Mouse (Mus musculus) layer of hippocampus, adult 2 months (tissue): ENCODE results near the gene Lzts2. TPM values are rescaled to one million over a fixed set of nuclear protein-coding genes. Genes with fewer than 3 reads are reported as not detected.
A peak's percentile ranks its signal among the peaks of the same experiment; 100 is the strongest.

Source experiments
- DNase-seq, 2 experiments: peaks; one replicate each; pipeline ENCODE4 v3.0.0; 2022; ENCODE audit warnings: low spot score in 2 of 2
- H3K27ac ChIP-seq: fragments of 200-600 bp; 2 replicates; pipeline ENCODE4 v1.8.1; 2022
- H3K4me3 ChIP-seq: fragments of 200-600 bp; 2 replicates; pipeline ENCODE4 v1.8.1; 2022; ENCODE audit warnings: mild to moderate bottlenecking
- CTCF ChIP-seq: fragments of 200-600 bp; conservative IDR thresholded peaks from 2 replicates; pipeline ENCODE4 v1.8.1; 2022; ENCODE audit warnings: antibody characterized with exemption, mild to moderate bottlenecking, moderate library complexity
- total RNA-seq, 2 experiments: library from RNA; stranded (reverse); gene quantifications; 2 replicates each; pipeline ENCODE4 v1.2.3; 2021

Gene Lzts2
- total RNA-seq, 2 experiments from 2014 or later: 28.5 to 30.1 TPM

GRCm38 (mm10) chr19:45054892-45055690 lies 40.9 kb downstream of the Lzts2 start:
- DNase-seq: peak in 1 of 2 experiments; percentile 69
- H3K4me3 ChIP-seq: no peak overlapping the region
- no peak for TF ChIP-seq CTCF
- peak overlapping the region; percentile 80 for H3K27ac ChIP-seq

DNA sequence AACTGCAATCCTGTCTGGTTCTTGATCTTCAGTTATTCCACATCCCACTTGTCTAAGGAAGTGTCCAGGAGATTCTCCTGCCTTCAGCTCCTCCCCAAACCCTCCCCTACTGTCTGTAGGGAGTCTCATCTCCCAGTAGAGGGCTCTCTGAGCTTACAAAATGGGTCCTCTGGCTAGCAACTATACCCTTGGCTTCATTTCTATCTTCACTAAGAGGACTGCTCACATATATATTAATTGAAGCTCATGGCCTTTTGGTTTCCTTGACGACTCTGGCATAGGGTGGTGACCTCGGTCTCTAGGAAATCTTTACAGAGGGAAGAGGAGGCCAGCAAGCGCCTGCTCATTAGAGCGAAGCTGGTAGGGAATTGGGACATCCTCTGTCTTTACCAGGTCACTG lies 42.1 kb downstream of the Lzts2 start:
- H3K27ac ChIP-seq: peak overlapping the region; percentile 64
- peak; percentile 85 for TF ChIP-seq CTCF
- peak in 1 of 2 experiments; percentile 47 for DNase-seq

GRCm38 (mm10) chr19:45056908-45057698 lies 42.9 kb downstream of the Lzts2 start:
- Histone ChIP-seq H3K4me3 (no peak overlapping the region; the same call in 1 of the 2 replicates), H3K27ac (peak overlapping the region; percentile 92)
- TF ChIP-seq CTCF: no peak
- DNase-seq: no peak

More for the DNA sequence above, 42.1 kb downstream of the Lzts2 start:
- H3K4me3 ChIP-seq: no peak overlapping the region

GRCm38 (mm10) chr19:45057724-45058112 lies 43.5 kb downstream of the Lzts2 start:
- no peak for DNase-seq
- peak overlapping the region; percentile 54 for H3K4me3 ChIP-seq
- no peak for TF ChIP-seq CTCF

GRCm38 (mm10) chr19:45058113-45058839 lies 44.1 kb downstream of the Lzts2 start:
- TF ChIP-seq CTCF: no peak
- H3K27ac ChIP-seq: peak overlapping the region; percentile 92
- H3K4me3 ChIP-seq: peak overlapping the region; percentile 54
- DNase-seq: peak; percentile 91 to 94

More at GRCm38 (mm10) chr19:45057724-45058112, 43.5 kb downstream of the Lzts2 start:
- peak overlapping the region; percentile 92 for H3K27ac ChIP-seq

DNA sequence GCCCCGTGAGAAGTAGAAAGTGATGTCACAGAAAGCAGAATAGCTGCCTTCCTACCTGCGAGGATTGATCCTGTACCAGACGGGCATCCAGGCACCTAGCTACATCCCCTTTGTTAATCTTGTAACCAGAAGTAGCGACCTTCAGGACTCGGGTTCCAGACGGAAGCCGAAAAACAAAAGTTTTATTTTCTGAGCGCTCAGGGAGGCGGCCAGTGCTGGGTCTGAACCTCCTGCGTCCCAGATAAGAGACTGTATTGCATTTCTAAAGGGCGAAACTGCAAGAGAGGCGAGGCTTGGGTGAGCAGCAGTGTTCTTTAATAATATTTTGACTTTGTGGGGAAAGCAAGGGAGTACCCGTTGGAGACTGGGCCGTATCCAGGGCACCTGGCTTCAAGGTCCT lies 44.6 kb downstream of the Lzts2 start:
- no peak for DNase-seq
- Histone ChIP-seq H3K27ac (peak overlapping the region; percentile 92), H3K4me3 (peak overlapping the region; percentile 54)
- TF ChIP-seq CTCF: no peak

DNA sequence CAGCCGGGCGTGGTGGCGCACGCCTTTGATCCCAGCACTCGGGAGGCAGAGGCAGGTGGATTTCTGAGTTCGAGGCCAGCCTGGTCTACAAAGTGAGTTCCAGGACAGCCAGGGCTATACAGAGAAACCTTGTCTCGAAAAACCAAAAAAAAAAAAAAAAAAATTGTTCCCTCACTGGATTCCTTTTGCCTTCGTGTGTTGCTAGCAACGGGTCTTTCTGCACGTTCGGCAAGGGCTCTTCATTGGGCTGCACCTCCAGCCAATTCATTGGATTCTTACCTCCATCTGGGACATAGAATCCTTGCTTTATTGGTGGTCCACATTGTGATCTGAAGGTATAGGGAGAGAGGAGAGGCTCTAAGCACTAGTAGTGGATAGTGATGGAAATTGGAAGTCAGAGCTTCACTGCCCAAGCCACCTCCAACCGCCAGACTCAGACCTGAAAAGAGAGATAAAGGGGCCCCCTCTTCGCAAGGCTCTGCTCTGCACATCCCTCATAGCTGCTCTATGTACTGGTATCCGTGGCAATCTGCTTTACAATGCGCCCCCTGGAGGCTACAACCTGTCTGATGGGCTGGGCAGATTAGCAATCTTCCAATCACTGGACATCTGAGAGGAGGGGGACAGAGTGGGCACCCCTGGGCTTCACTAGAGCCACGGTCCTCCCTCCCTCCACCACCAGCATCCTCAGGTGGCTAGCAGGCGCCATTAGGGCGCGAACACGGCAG lies 49.5 kb downstream of the Lzts2 start:
- no peak overlapping the region for H3K27ac ChIP-seq
- peak in 1 of 2 experiments; percentile 61 for DNase-seq
- H3K4me3 ChIP-seq: no peak overlapping the region
- peak; percentile 84 for TF ChIP-seq CTCF

DNA sequence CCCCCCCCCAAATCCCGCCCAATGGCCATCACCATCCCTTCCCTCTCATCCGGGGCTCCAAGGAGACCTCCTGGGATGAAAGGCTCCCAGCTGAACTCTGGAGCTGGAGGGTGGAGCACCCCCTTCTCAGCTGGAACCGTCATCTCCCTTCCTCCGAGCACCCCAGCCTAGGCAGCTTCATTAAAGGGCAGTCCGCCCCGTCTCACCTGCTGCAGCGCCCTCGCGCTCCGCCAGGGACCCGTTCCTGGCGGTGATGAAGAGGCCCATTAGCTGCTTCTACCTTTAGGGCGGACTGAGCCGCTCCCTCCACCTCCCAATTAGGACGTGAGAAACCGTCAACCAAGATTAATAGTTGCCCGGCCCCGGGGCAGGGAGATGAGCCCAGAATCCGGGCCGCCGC lies 51.0 kb downstream of the Lzts2 start:
- Histone ChIP-seq H3K4me3 (no peak overlapping the region), H3K27ac (no peak overlapping the region)
- no peak for DNase-seq
- TF ChIP-seq CTCF: 0 out of 2 replicates have a peak, but pooled peaks have one; percentile 7

- Histone ChIP-seq H3K27ac (no peak overlapping the region), H3K4me3 (no peak overlapping the region)
- DNase-seq: no peak
- TF ChIP-seq CTCF: no peak
Observed at GRCm38 (mm10) chr19:45067170-45067569, 53.0 kb downstream of the Lzts2 start.

- no peak for DNase-seq
- no peak for TF ChIP-seq CTCF
Observed at GRCm38 (mm10) chr19:45067758-45068510, 53.7 kb downstream of the Lzts2 start.

GRCm38 (mm10) chr19:45073871-45074542 lies 59.8 kb downstream of the Lzts2 start:
- peak; percentile 84 for TF ChIP-seq CTCF
- peak overlapping the region; percentile 100; the same call in 1 of the 2 replicates for H3K27ac ChIP-seq
- DNase-seq: peak; percentile 63 to 86
- H3K4me3 ChIP-seq: peak overlapping the region; percentile 93

More at GRCm38 (mm10) chr19:45067758-45068510, 53.7 kb downstream of the Lzts2 start:
- Histone ChIP-seq H3K4me3 (no peak overlapping the region), H3K27ac (no peak overlapping the region)
